Mouse (Mus musculus) erythroblast, embryonic 14.5 days (primary cell): ENCODE results near the gene Pcdh20. TPM values are rescaled to one million over a fixed set of nuclear protein-coding genes. Genes with fewer than 3 reads are reported as not detected.

Experiments used
- H3K27me3 ChIP-seq: 2 replicates; pipeline ENCODE4 v1.6.1; 2012; ENCODE audit warnings: inconsistent platforms; ENCODE audit not compliant: control insufficient read depth
- H3K36me3 ChIP-seq: 2 replicates; pipeline ENCODE4 v1.6.1; 2012; ENCODE audit warnings: mild to moderate bottlenecking, inconsistent platforms; ENCODE audit not compliant: control insufficient read depth
- H3K4me1 ChIP-seq: 2 replicates; pipeline ENCODE4 v1.6.1; 2012; ENCODE audit warnings: inconsistent platforms; ENCODE audit not compliant: control insufficient read depth
- H3K4me3 ChIP-seq: replicated peaks from 2 replicates; pipeline ENCODE3; 2012; ENCODE audit warnings: moderate library complexity, mild to moderate bottlenecking, inconsistent platforms
- H3K9me3 ChIP-seq: 2 replicates; pipeline ENCODE4 v1.6.1; 2012; ENCODE audit warnings: low read length, inconsistent platforms, mixed read lengths; ENCODE audit not compliant: control insufficient read depth
- GATA1 ChIP-seq: IDR thresholded peaks from 2 replicates; pipeline ENCODE4 v1.6.1; 2012; ENCODE audit warnings: low read length, inconsistent platforms, mixed read lengths
- TAL1 ChIP-seq: IDR thresholded peaks from 3 replicates; pipeline ENCODE4 v1.6.1; 2012; ENCODE audit warnings: low read length, inconsistent platforms, mixed read lengths
- polyA plus RNA-seq: library from polyadenylated mRNA; stranded (reverse); fragments of >175 nt; gene quantifications from 2 replicates; pipeline ENCODE4 v1.2.3, GENCODE M21; 2012

The Pcdh20 gene
- not detected in 2 replicates for polyA plus RNA-seq

- H3K36me3 ChIP-seq, result no peaks in the 10 kb centered on the region
- no peaks in the 10 kb centered on the region for H3K9me3 ChIP-seq
- no peak within 1 kb of the TSS for H3K4me3 ChIP-seq
- H3K4me1 ChIP-seq, result no peaks in the 10 kb centered on the region
- TF ChIP-seq TAL1 (no peak), GATA1 (no peak)
- peaks cover 12% of the 10 kb centered on the region; the same call in 1 of the 2 replicates for H3K27me3 ChIP-seq
These were observed at the start of gene Pcdh20 for GRCm38 (mm10) chr14:88470495-88471434. Pcdh20 (minus strand) TSS chr14:88471396.

- Histone ChIP-seq H3K36me3 (no peaks in the 10 kb centered on the region), H3K9me3 (no peaks in the 10 kb centered on the region), H3K27me3 (no peaks in the 10 kb centered on the region), H3K4me3 (no peak overlapping the region), H3K4me1 (no peaks in the 10 kb centered on the region)
- no peak for TF ChIP-seq GATA1
- TF ChIP-seq TAL1, result no peak
These were observed 8.7 kb upstream of the Pcdh20 start for GRCm38 (mm10) chr14:88479909-88480308.

GRCm38 (mm10) chr14:88469956-88470355 is 1.2 kb downstream of the Pcdh20 start:
- TF ChIP-seq TAL1 (no peak), GATA1 (no peak)
- Histone ChIP-seq H3K36me3 (no peaks in the 10 kb centered on the region), H3K9me3 (no peaks in the 10 kb centered on the region), H3K27me3 (peaks cover 12% of the 10 kb centered on the region; the same call in 1 of the 2 replicates), H3K4me3 (no peak overlapping the region), H3K4me1 (no peaks in the 10 kb centered on the region)

DNA sequence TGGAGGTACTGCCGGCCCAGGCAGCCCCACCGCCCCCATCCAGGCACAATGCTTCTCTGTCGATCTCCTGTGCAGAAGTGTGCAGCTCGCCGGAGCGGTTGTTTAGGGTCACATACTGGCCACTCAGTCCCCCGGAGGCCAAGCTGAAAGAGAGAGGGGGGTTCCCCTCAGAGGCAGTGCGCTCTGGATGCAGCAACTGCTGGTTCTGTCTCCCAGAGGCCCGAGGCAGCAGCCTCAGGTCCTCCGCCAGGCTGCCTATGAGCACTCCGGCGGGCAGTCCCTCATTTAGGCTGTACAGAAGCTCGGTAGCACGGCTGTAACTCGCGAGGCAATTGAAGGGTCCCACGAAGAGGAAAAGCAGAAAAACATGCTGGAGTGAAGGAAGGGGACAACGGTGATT is 1.8 kb downstream of the Pcdh20 start:
- Histone ChIP-seq H3K27me3 (peaks cover 12% of the 10 kb centered on the region; the same call in 1 of the 2 replicates), H3K36me3 (no peaks in the 10 kb centered on the region), H3K9me3 (no peaks in the 10 kb centered on the region), H3K4me1 (no peaks in the 10 kb centered on the region), H3K4me3 (no peak overlapping the region)
- no peak for TF ChIP-seq TAL1
- no peak for TF ChIP-seq GATA1

- H3K9me3 ChIP-seq, result no peaks in the 10 kb centered on the region
- H3K4me1 ChIP-seq, result no peaks in the 10 kb centered on the region
- no peak overlapping the region for H3K4me3 ChIP-seq
- no peaks in the 10 kb centered on the region for H3K36me3 ChIP-seq
- H3K27me3 ChIP-seq, result peaks cover 12% of the 10 kb centered on the region; the same call in 1 of the 2 replicates
- TF ChIP-seq GATA1, result no peak
- TF ChIP-seq TAL1, result no peak
These were observed 4.8 kb downstream of the Pcdh20 start for GRCm38 (mm10) chr14:88466416-88466815.

GRCm38 (mm10) chr14:88464356-88464755 is 6.8 kb downstream of the Pcdh20 start:
- TF ChIP-seq TAL1, result no peak
- no peak for TF ChIP-seq GATA1

GRCm38 (mm10) chr14:88463357-88463756 is 7.8 kb downstream of the Pcdh20 start:
- Histone ChIP-seq H3K36me3 (no peaks in the 10 kb centered on the region), H3K4me3 (no peak overlapping the region), H3K9me3 (no peaks in the 10 kb centered on the region), H3K27me3 (no peaks in the 10 kb centered on the region), H3K4me1 (no peaks in the 10 kb centered on the region)
- TF ChIP-seq GATA1, result no peak
- TF ChIP-seq TAL1, result no peak

More at GRCm38 (mm10) chr14:88464356-88464755, 6.8 kb downstream of the Pcdh20 start:
- Histone ChIP-seq H3K4me3 (no peak overlapping the region), H3K27me3 (peaks cover 5% of the 10 kb centered on the region; the same call in 1 of the 2 replicates), H3K4me1 (no peaks in the 10 kb centered on the region), H3K9me3 (no peaks in the 10 kb centered on the region), H3K36me3 (no peaks in the 10 kb centered on the region)

GRCm38 (mm10) chr14:88462944-88463343 is 8.3 kb downstream of the Pcdh20 start:
- H3K9me3 ChIP-seq, result no peaks in the 10 kb centered on the region
- no peaks in the 10 kb centered on the region for H3K4me1 ChIP-seq
- no peaks in the 10 kb centered on the region for H3K27me3 ChIP-seq
- H3K4me3 ChIP-seq, result no peak overlapping the region
- no peaks in the 10 kb centered on the region for H3K36me3 ChIP-seq
- TF ChIP-seq TAL1, result no peak
- TF ChIP-seq GATA1, result no peak

GRCm38 (mm10) chr14:88460705-88461104 is 10.5 kb downstream of the Pcdh20 start:
- Histone ChIP-seq H3K27me3 (no peaks in the 10 kb centered on the region), H3K36me3 (no peaks in the 10 kb centered on the region), H3K4me1 (no peaks in the 10 kb centered on the region), H3K9me3 (no peaks in the 10 kb centered on the region), H3K4me3 (no peak overlapping the region)
- TF ChIP-seq GATA1, result no peak
